Mouse (Mus musculus) spleen, adult 2 months (tissue): ENCODE results near the gene Cish.

Experiments used
- CTCF ChIP-seq: fragments of 200-500 bp; IDR thresholded peaks from 2 replicates; pipeline ENCODE4 v1.5.1; 2011; ENCODE audit warnings: mild to moderate bottlenecking, inconsistent platforms; ENCODE audit not compliant: insufficient read depth, insufficient read length, insufficient replicate concordance; ENCODE audit errors: extremely low read depth
- POLR2A ChIP-seq: fragments of 200-500 bp; IDR thresholded peaks from 2 replicates; pipeline ENCODE4 v1.6.1; 2011; ENCODE audit warnings: low read depth, low read length, inconsistent platforms

- TF ChIP-seq CTCF (no peak), POLR2A (no peak)
These were observed 14.4 kb upstream of the Cish start for GRCm38 (mm10) chr9:107281241-107281987.
